ENCODE assay signal across 8 mouse cellular contexts in genomic region chr2:6720753-6721459, GRCm38 (mm10).
A peak's percentile ranks its signal among the peaks of the same experiment; 100 is the strongest.
DNase-seq lines count a peak whose midpoint lies in the region; ATAC-seq and TF ChIP-seq lines count a peak whose summit lies in the region.

No protein-coding gene starts in this region.

- ATAC-seq in hindbrain, embryonic 11.5 days (ENCODE audit: low FRiP score): peak; percentile 79
- ATAC-seq in limb, embryonic 15.5 days (ENCODE audit: insufficient number of reproducible peaks, low FRiP score, low TSS enrichment, low read depth): peak; percentile 70
- ATAC-seq in monocyte, adult 5-6 weeks (replicated peaks; ENCODE audit: insufficient number of reproducible peaks, low FRiP score, low TSS enrichment, poor library complexity, severe bottlenecking): peak; percentile 14

- H3K4me1 ChIP-seq in bone marrow, adult 2 months (ENCODE audit: control insufficient read depth, insufficient read depth, low read length): peaks cover 4% of the 10 kb centered on the region; the same call in 1 of the 2 replicates
- peaks cover 6% of the 10 kb centered on the region for H3K4me1 ChIP-seq in embryonic fibroblast, embryonic 13.5 days (ENCODE audit: control insufficient read depth, insufficient read depth, low read length)
- peaks cover 6% of the 10 kb centered on the region; the same call in 1 of the 2 replicates for H3K4me1 ChIP-seq in hindbrain, embryonic 11.5 days (replicated peaks; ENCODE audit: control insufficient read depth, insufficient read depth, low read length)
- H3K4me1 ChIP-seq in limb, embryonic 15.5 days: peaks cover 18% of the 10 kb centered on the region

- WGBS in bone marrow, adult 2 months: under 1% methylated on average over 11 of the region's 11 CpGs
- 29% methylated on average over 11 of the region's 11 CpGs for WGBS in hindbrain, embryonic 11.5 days
- 11% methylated on average over 11 of the region's 11 CpGs for WGBS in limb, embryonic 15.5 days

- H3K9me3 ChIP-seq in hindbrain, embryonic 11.5 days (ENCODE audit: control insufficient read depth, low read length): no peaks in the 10 kb centered on the region
- no peaks in the 10 kb centered on the region for H3K9me3 ChIP-seq in limb, embryonic 15.5 days

- H3K9ac ChIP-seq in hindbrain, embryonic 11.5 days (ENCODE audit: low read depth, low read length): peak overlapping the region; percentile 58
- H3K9ac ChIP-seq in limb, embryonic 15.5 days: peak overlapping the region; percentile 33; the same call in 1 of the 2 replicates

- DNase-seq in layer of hippocampus, adult 2 months (ENCODE audit: low spot score in 2 of 2): no peak
- no peak for DNase-seq in layer of hippocampus, adult 9-10 months (ENCODE audit: low spot score)
- DNase-seq in hindbrain, embryonic 11.5 days (ENCODE audit: low spot score): peak; percentile 42
- DNase-seq in thymus, postnatal 25 days: peak; percentile 77

- H3K4me2 ChIP-seq in hindbrain, embryonic 11.5 days (replicated peaks; ENCODE audit: low read depth, low read length): peak overlapping the region; percentile 74
- H3K4me2 ChIP-seq in limb, embryonic 15.5 days: peak overlapping the region; percentile 80

- no peaks in the 10 kb centered on the region for H3K36me3 ChIP-seq in hindbrain, embryonic 11.5 days (ENCODE audit: control insufficient read depth, insufficient read depth, low read length)
- no peaks in the 10 kb centered on the region for H3K36me3 ChIP-seq in limb, embryonic 15.5 days

- TF ChIP-seq CTCF in layer of hippocampus, adult 2 months (conservative IDR thresholded peaks at IDR 0.05): 0 out of 2 replicates have a peak, but pooled peaks have one; percentile 15
- TF ChIP-seq CTCF in bone marrow, adult 2 months (IDR thresholded peaks at IDR 0.05; ENCODE audit: control insufficient read depth, insufficient read depth, low read length): 0 out of 2 replicates have a peak, but pooled peaks have one; percentile 4
- TF ChIP-seq CTCF in embryonic fibroblast, embryonic 13.5 days (IDR thresholded peaks at IDR 0.05; ENCODE audit: borderline replicate concordance, insufficient read depth, low read length): no peak

- H3K27me3 ChIP-seq in hindbrain, embryonic 11.5 days (ENCODE audit: control insufficient read depth, insufficient read depth, low read length): no peaks in the 10 kb centered on the region
- no peaks in the 10 kb centered on the region for H3K27me3 ChIP-seq in limb, embryonic 15.5 days

- peak overlapping the region; percentile 83 for H3K27ac ChIP-seq in layer of hippocampus, adult 2 months
- H3K27ac ChIP-seq in bone marrow, adult 2 months (ENCODE audit: control insufficient read depth, insufficient read depth, low read depth, low read length, poor library complexity): peak overlapping the region; percentile 94
- H3K27ac ChIP-seq in embryonic fibroblast, embryonic 13.5 days (ENCODE audit: insufficient read depth, low read length): no peak overlapping the region
- H3K27ac ChIP-seq in hindbrain, embryonic 11.5 days (ENCODE audit: low read depth, low read length): peak overlapping the region; percentile 77
- H3K27ac ChIP-seq in limb, embryonic 15.5 days: peak overlapping the region; percentile 86

- no peak for TF ChIP-seq POLR2A in bone marrow, adult 2 months (IDR thresholded peaks at IDR 0.05; ENCODE audit: borderline replicate concordance, control insufficient read depth, low read depth, low read length)
- TF ChIP-seq POLR2A in embryonic fibroblast, embryonic 13.5 days (IDR thresholded peaks at IDR 0.05; ENCODE audit: low read depth, low read length): no peak

- peak overlapping the region; percentile 53 for H3K4me3 ChIP-seq in layer of hippocampus, adult 2 months
- H3K4me3 ChIP-seq in bone marrow, adult 2 months (replicated peaks; ENCODE audit: control insufficient read depth, low read depth, low read length): peak overlapping the region; percentile 95
- peak overlapping the region; percentile 21 for H3K4me3 ChIP-seq in embryonic fibroblast, embryonic 13.5 days (ENCODE audit: insufficient read depth, low read length)
- peak overlapping the region; percentile 33 for H3K4me3 ChIP-seq in hindbrain, embryonic 11.5 days (ENCODE audit: low read depth, low read length)
- H3K4me3 ChIP-seq in limb, embryonic 15.5 days: peak overlapping the region; percentile 42

Comparison
In these comparisons a context has a peak if more than half of its experiments do, and no peak if none do; other contexts are left out.
1. DNase-seq: peak in hindbrain, embryonic 11.5 days (single experiment) and thymus, postnatal 25 days (single experiment); none in layer of hippocampus, adult 2 months (0 of 2) and layer of hippocampus, adult 9-10 months (single experiment).
2. H3K4me3 ChIP-seq: peak in every context shown above with its lines; median percentile 95 in bone marrow, adult 2 months; 53 in layer of hippocampus, adult 2 months; 42 in limb, embryonic 15.5 days; 33 in hindbrain, embryonic 11.5 days; 21 in embryonic fibroblast, embryonic 13.5 days.
3. ATAC-seq: peak in every context shown above with its lines; median percentile 79 in hindbrain, embryonic 11.5 days; 70 in limb, embryonic 15.5 days; 14 in monocyte, adult 5-6 weeks.